Mouse (Mus musculus): Measurements from ENCODE around the gene Vps8.

- TF ChIP-seq CTCF (IDR thresholded peaks at IDR 0.05; ENCODE audit: low read depth) (no peak), EP300 (optimal IDR thresholded peaks at IDR 0.05) (no peak)
Measured at GRCm38 (mm10) chr16:21385926-21386881, 36.7 kb upstream of the Vps8 start.

All from stomach, postnatal 0 days (tissue).